Mouse (Mus musculus) C2C12 (cell line): ENCODE measurements around the gene Cfap74.

Experiments used
- CEBPB ChIP-seq: IDR thresholded peaks from one replicate; pipeline ENCODE4 v1.6.1; 2011; ENCODE audit warnings: low read depth, mild to moderate bottlenecking, control low read depth, moderate library complexity
- CTCF ChIP-seq: IDR thresholded peaks from one replicate; pipeline ENCODE4 v1.5.1; 2011; ENCODE audit not compliant: control insufficient read depth, insufficient read depth, insufficient read length
- FOSL1 ChIP-seq: IDR thresholded peaks from one replicate; pipeline ENCODE4 v1.8.0; 2011; ENCODE audit warnings: mild to moderate bottlenecking, low read length; ENCODE audit not compliant: poor library complexity, insufficient read depth, severe bottlenecking
- MAX ChIP-seq: IDR thresholded peaks from one replicate; pipeline ENCODE4 v1.6.1; 2011; ENCODE audit warnings: mild to moderate bottlenecking, control low read depth
- MYOD1 ChIP-seq: IDR thresholded peaks from one replicate; pipeline ENCODE4 v1.6.1; 2011; ENCODE audit warnings: low read depth; ENCODE audit not compliant: control insufficient read depth, insufficient read length
- MYOG ChIP-seq: IDR thresholded peaks from one replicate; pipeline ENCODE4 v1.6.1; 2011; ENCODE audit not compliant: control insufficient read depth, insufficient read length; ENCODE audit errors: extremely low read depth
- USF1 ChIP-seq: IDR thresholded peaks from one replicate; pipeline ENCODE4 v1.6.1; 2011; ENCODE audit warnings: low read depth, mild to moderate bottlenecking, control low read depth, moderate library complexity

DNA sequence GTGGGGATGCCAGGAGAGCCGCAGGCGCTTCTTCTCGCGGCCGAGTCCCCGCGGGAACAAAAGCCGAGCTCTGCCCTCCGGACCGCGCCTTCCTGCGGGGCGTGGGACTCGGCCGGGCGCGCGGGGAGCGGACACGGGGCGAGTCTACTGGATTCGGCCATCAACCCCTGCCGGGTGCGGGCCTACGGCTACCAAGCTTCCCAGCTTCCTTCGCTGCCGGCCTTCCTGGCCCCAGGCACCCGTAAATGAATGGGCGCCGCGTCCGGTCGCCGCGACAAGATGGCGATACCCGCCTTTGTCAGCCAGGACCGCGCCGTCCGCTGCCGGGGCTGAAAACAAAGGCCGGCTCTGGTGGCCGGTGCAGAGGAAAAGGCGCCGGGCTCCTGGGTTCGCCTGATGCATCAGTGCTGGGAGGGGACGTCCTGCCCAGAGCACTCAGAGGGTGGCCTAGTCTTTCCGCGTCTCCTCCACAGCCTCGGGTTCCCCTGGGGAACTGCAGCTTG is 83.2 kb downstream of the Cfap74 start:
- TF ChIP-seq CTCF (no peak), USF1 (no peak), CEBPB (no peak), MYOG (no peak), FOSL1 (no peak), MAX (no peak), MYOD1 (no peak)
